Mouse (Mus musculus): ENCODE data around the gene Spns3. TPM values are rescaled to one million over a fixed set of nuclear protein-coding genes. Genes with fewer than 3 reads are reported as not detected.
A peak's percentile ranks its signal among the peaks of the same experiment; 100 is the strongest.

The Spns3 gene
- total RNA-seq, 1 experiment from 2014 or later: 20.5 TPM

- ATAC-seq (replicated peaks; ENCODE audit: low read depth, poor library complexity, severe bottlenecking): peak; percentile 22; the same call in 1 of the 2 replicates
Measured at GRCm38 (mm10) chr11:72465978-72466693, 84.2 kb downstream of the Spns3 start.

GRCm38 (mm10) chr11:72464821-72465220 is 85.5 kb downstream of the Spns3 start:
- no peak for ATAC-seq (replicated peaks; ENCODE audit: low read depth, poor library complexity, severe bottlenecking)

- 0 out of 2 replicates have a peak, but pooled peaks have one; percentile 9 for ATAC-seq (replicated peaks; ENCODE audit: low read depth, poor library complexity, severe bottlenecking)
Measured at GRCm38 (mm10) chr11:72461500-72461981, 88.8 kb downstream of the Spns3 start.

GRCm38 (mm10) chr11:72458502-72458901 is 91.8 kb downstream of the Spns3 start:
- ATAC-seq (replicated peaks; ENCODE audit: low read depth, poor library complexity, severe bottlenecking): peak; percentile 8; the same call in 1 of the 2 replicates

GRCm38 (mm10) chr11:72457995-72458496 is 92.3 kb downstream of the Spns3 start:
- peak; percentile 57 for ATAC-seq (replicated peaks; ENCODE audit: low read depth, poor library complexity, severe bottlenecking)

GRCm38 (mm10) chr11:72455694-72456093 is 94.6 kb downstream of the Spns3 start:
- ATAC-seq (replicated peaks; ENCODE audit: low read depth, poor library complexity, severe bottlenecking): no peak

- ATAC-seq (replicated peaks; ENCODE audit: low read depth, poor library complexity, severe bottlenecking): no peak
Measured at GRCm38 (mm10) chr11:72453105-72453953, 97.0 kb downstream of the Spns3 start.

- ATAC-seq (replicated peaks; ENCODE audit: low read depth, poor library complexity, severe bottlenecking): no peak
Measured at GRCm38 (mm10) chr11:72452140-72452665, 98.1 kb downstream of the Spns3 start.

- 0 out of 2 replicates have a peak, but pooled peaks have one; percentile 17 for ATAC-seq (replicated peaks; ENCODE audit: low read depth, poor library complexity, severe bottlenecking)
Measured at GRCm38 (mm10) chr11:72447475-72447874, 102.8 kb downstream of the Spns3 start.

- ATAC-seq (replicated peaks; ENCODE audit: low read depth, poor library complexity, severe bottlenecking): peak; percentile 27
Measured at GRCm38 (mm10) chr11:72446311-72447105, 103.8 kb downstream of the Spns3 start.

Other genes with a start within 250 kb of the Spns3 start
- 12.7 and 14.6 TPM in 2 replicates for gene Xaf1, start 248.9 kb downstream of the Spns3 start, total RNA-seq (2017)
- not detected in 2 replicates for gene Fbxo39, start 236.1 kb downstream of the Spns3 start, total RNA-seq (2017)
- gene Tekt1, start 188.1 kb downstream of the Spns3 start, total RNA-seq (2017): 0.18 TPM in 1 of 2 replicates, not detected in the other
- gene Smtnl2, start 138.8 kb downstream of the Spns3 start, total RNA-seq (2017): 0.23 TPM in 1 of 2 replicates, not detected in the other
- not detected in 2 replicates for gene Ggt6, start 115.0 kb downstream of the Spns3 start, total RNA-seq (2017)
- gene Mybbp1a, start 109.2 kb downstream of the Spns3 start, total RNA-seq (2017): 138 and 260 TPM in 2 replicates
- 38.1 and 49.9 TPM in 2 replicates for gene Spns2, start 60.6 kb downstream of the Spns3 start, total RNA-seq (2017)
- gene Ube2g1, start 56.8 kb upstream of the Spns3 start, total RNA-seq (2017): 37.2 and 41.3 TPM in 2 replicates
- gene Ankfy1, start 139.5 kb upstream of the Spns3 start, total RNA-seq (2017): 32.6 and 38.1 TPM in 2 replicates
- 4.4 and 8.4 TPM in 2 replicates for gene Cyb5d2, start 245.6 kb upstream of the Spns3 start, total RNA-seq (2017)
- 23.3 and 32.4 TPM in 2 replicates for gene Zzef1, start 245.7 kb upstream of the Spns3 start, total RNA-seq (2017)